Mouse (Mus musculus): ENCODE data around the gene Gm11146. TPM values are rescaled to one million over a fixed set of nuclear protein-coding genes. Genes with fewer than 3 reads are reported as not detected.

Gm11146 gene
- polyA plus RNA-seq, 1 experiment, result not detected

- Histone ChIP-seq H3K4me3 (ENCODE audit: control insufficient read depth, low read depth, low read length) (no peak overlapping the region), H3K27me3 (ENCODE audit: control insufficient read depth, insufficient read depth, low read length) (no peaks in the 10 kb centered on the region), H3K36me3 (ENCODE audit: control insufficient read depth, insufficient read depth, low read length) (no peaks in the 10 kb centered on the region), H3K4me1 (ENCODE audit: control insufficient read depth, insufficient read depth, low read length) (no peaks in the 10 kb centered on the region), H3K27ac (ENCODE audit: control insufficient read depth, insufficient read depth, low read depth, low read length) (no peak overlapping the region)
- TF ChIP-seq POLR2A (IDR thresholded peaks at IDR 0.05; ENCODE audit: control insufficient read depth, low read depth, low read length) (no peak), CTCF (IDR thresholded peaks at IDR 0.05; ENCODE audit: control insufficient read depth, insufficient read depth, insufficient replicate concordance, low read depth, low read length) (no peak)
Observed at GRCm38 (mm10) chr16:77562852-77563251, 39.0 kb downstream of the Gm11146 start.

DNA sequence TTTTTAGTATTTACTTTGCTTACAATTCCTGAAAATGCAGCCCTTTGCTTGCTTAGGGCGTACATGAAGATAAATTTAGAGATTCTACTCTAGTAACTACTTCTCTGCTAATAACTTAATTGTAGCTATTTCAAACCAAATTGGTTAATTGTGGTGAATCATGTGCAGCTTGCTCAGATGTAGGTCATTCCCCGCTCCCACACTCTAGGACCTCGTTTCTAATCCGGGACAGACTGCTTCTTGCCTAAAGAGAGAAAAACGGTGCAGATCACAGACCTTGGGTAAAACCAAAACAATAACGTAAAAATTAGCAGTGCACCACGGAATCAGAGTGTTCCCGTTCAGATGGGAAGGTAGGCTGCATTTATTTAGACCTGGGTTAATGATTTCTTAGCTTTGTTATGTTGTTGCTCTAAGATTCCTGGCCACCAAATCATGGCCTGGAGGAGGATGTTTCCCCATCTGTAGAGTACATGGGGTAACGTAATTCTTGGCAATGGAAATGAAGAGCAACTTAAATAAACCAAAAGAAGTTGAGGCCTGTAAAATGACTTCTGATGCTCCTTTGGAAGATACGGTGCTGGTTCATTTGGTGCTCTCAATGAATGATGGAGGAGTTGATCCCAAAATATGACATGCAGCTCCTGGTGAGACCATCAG lies 45.3 kb downstream of the Gm11146 start:
- TF ChIP-seq CTCF (IDR thresholded peaks at IDR 0.05; ENCODE audit: control insufficient read depth, insufficient read depth, insufficient replicate concordance, low read depth, low read length) (no peak), POLR2A (IDR thresholded peaks at IDR 0.05; ENCODE audit: control insufficient read depth, low read depth, low read length) (no peak)
- Histone ChIP-seq H3K4me3 (ENCODE audit: control insufficient read depth, low read depth, low read length) (no peak overlapping the region), H3K27me3 (ENCODE audit: control insufficient read depth, insufficient read depth, low read length) (no peaks in the 10 kb centered on the region), H3K36me3 (ENCODE audit: control insufficient read depth, insufficient read depth, low read length) (no peaks in the 10 kb centered on the region), H3K4me1 (ENCODE audit: control insufficient read depth, insufficient read depth, low read length) (no peaks in the 10 kb centered on the region), H3K27ac (ENCODE audit: control insufficient read depth, insufficient read depth, low read depth, low read length) (no peak overlapping the region)

DNA sequence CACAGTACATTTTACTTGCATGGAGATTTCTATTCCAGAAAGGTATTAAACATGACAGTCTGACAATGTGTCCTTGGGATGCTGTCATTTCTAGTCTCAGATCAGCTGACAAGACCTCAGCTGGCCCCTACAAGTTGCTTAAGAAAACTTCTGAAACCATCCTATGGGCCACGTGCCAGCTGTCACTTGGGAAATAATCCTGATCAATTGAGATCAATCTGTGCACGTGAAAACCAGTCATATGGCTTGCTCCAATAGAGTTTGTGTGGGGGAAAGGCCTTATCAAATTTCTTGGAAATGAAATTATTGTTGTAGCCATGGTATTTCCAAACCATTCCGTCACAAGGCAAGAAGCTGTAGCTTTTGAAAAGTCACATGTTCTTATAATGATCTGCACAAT lies 50.8 kb downstream of the Gm11146 start:
- Histone ChIP-seq H3K27ac (ENCODE audit: control insufficient read depth, insufficient read depth, low read depth, low read length) (no peak overlapping the region), H3K27me3 (ENCODE audit: control insufficient read depth, insufficient read depth, low read length) (no peaks in the 10 kb centered on the region), H3K4me1 (ENCODE audit: control insufficient read depth, insufficient read depth, low read length) (no peaks in the 10 kb centered on the region), H3K36me3 (ENCODE audit: control insufficient read depth, insufficient read depth, low read length) (no peaks in the 10 kb centered on the region), H3K4me3 (ENCODE audit: control insufficient read depth, low read depth, low read length) (no peak overlapping the region)
- no peak for TF ChIP-seq CTCF (IDR thresholded peaks at IDR 0.05; ENCODE audit: control insufficient read depth, insufficient read depth, insufficient replicate concordance, low read depth, low read length)
- no peak for TF ChIP-seq POLR2A (IDR thresholded peaks at IDR 0.05; ENCODE audit: control insufficient read depth, low read depth, low read length)

Measured in testis, adult 2 months (tissue).